Comparison of ENCODE assay signal across 8 mouse cellular contexts in the genomic region with DNA sequence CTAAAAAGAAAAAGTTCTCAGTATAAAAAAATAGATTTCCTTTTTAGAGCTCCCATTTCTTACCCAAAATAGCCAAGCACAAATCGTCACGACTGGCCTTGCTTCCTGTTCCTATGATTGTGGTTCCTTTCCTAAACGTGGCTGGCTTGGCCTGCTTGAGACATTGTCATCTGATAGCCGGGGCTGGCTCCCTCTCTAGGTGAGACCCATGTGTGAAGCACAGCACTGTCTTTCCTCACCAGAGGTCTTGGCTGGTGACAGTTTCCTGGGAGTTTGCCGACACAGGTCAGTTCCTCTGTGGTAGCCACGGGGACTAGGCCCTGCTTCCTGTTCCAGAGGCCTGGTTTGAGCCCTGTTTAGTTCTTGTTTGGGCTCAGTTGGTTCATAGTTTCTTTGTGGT. TPM values are rescaled to one million over a fixed set of nuclear protein-coding genes. Genes with fewer than 3 reads are reported as not detected.
A peak's percentile ranks its signal among the peaks of the same experiment; 100 is the strongest.
DNase-seq lines count a peak whose midpoint lies in the region; ATAC-seq and TF ChIP-seq lines count a peak whose summit lies in the region.

No protein-coding gene starts in this region.

- peak; percentile 19 for DNase-seq in lung, postnatal 0 days (ENCODE audit: low spot score)
- no peak for DNase-seq in lung, adult 2 months
- peak; percentile 49 for DNase-seq in gastrocnemius, postnatal 14 days
- peak; percentile 35 to 56 for DNase-seq in kidney, adult 8-10 months
- DNase-seq in forebrain, embryonic 10.5 days (ENCODE audit: extremely low spot score, low spot score), result no peak

- intact Hi-C loops in gastrocnemius, postnatal 14 days (cut with DNase I; ENCODE audit: low total_unique reads), result no loop called here

- H3K36me3 ChIP-seq in lung, postnatal 0 days (ENCODE audit: insufficient read depth, low read length), result no peaks in the 10 kb centered on the region
- H3K36me3 ChIP-seq in megakaryocyte, embryonic 14.5 days (replicated peaks; ENCODE audit: low read length), result peaks cover 15% of the 10 kb centered on the region
- no peaks in the 10 kb centered on the region for H3K36me3 ChIP-seq in hindbrain, embryonic 16.5 days (ENCODE audit: control insufficient read depth, insufficient read depth, low read length)
- no peaks in the 10 kb centered on the region for H3K36me3 ChIP-seq in midbrain, embryonic 15.5 days (replicated peaks)
- H3K36me3 ChIP-seq in forebrain, embryonic 10.5 days (replicated peaks), result no peaks in the 10 kb centered on the region

- H3K4me1 ChIP-seq in lung, postnatal 0 days (ENCODE audit: insufficient read depth, low read depth, low read length), result peaks cover 3% of the 10 kb centered on the region; the same call in 1 of the 2 replicates
- peaks cover 11% of the 10 kb centered on the region for H3K4me1 ChIP-seq in lung, adult 2 months (ENCODE audit: control insufficient read depth, insufficient read depth, low read length)
- peaks cover 71% of the 10 kb centered on the region for H3K4me1 ChIP-seq in megakaryocyte, embryonic 14.5 days
- H3K4me1 ChIP-seq in hindbrain, embryonic 16.5 days (ENCODE audit: control insufficient read depth, insufficient read depth, low read depth, low read length), result no peaks in the 10 kb centered on the region
- no peaks in the 10 kb centered on the region for H3K4me1 ChIP-seq in midbrain, embryonic 15.5 days
- peaks cover 16% of the 10 kb centered on the region for H3K4me1 ChIP-seq in forebrain, embryonic 10.5 days

- no peak for TF ChIP-seq POLR2A in lung, adult 2 months (IDR thresholded peaks at IDR 0.05; ENCODE audit: borderline replicate concordance, extremely low read depth, low read depth, low read length)

- WGBS in lung, postnatal 0 days, result 44% methylated on average over 6 of the region's 6 CpGs
- 25% methylated on average over 6 of the region's 6 CpGs for WGBS in lung, adult 2 months
- 72% methylated on average over 6 of the region's 6 CpGs for WGBS in hindbrain, embryonic 16.5 days
- 63% methylated on average over 6 of the region's 6 CpGs for WGBS in midbrain, embryonic 15.5 days
- WGBS in forebrain, embryonic 10.5 days, result 69% methylated on average over 6 of the region's 6 CpGs

- H3K4me2 ChIP-seq in lung, postnatal 0 days (replicated peaks; ENCODE audit: low read depth, low read length), result no peak overlapping the region
- no peak overlapping the region for H3K4me2 ChIP-seq in hindbrain, embryonic 16.5 days (ENCODE audit: low read length)
- H3K4me2 ChIP-seq in midbrain, embryonic 15.5 days, result no peak overlapping the region

- TF ChIP-seq EP300 in lung, postnatal 0 days (IDR thresholded peaks at IDR 0.05), result no peak

- no peaks in the 10 kb centered on the region for H3K9me3 ChIP-seq in lung, postnatal 0 days (ENCODE audit: low read length)
- H3K9me3 ChIP-seq in megakaryocyte, embryonic 14.5 days, result no peaks in the 10 kb centered on the region
- H3K9me3 ChIP-seq in hindbrain, embryonic 16.5 days (ENCODE audit: control insufficient read depth, low read length), result no peaks in the 10 kb centered on the region
- no peaks in the 10 kb centered on the region for H3K9me3 ChIP-seq in midbrain, embryonic 15.5 days
- no peaks in the 10 kb centered on the region for H3K9me3 ChIP-seq in forebrain, embryonic 10.5 days

- H3K9ac ChIP-seq in lung, postnatal 0 days (replicated peaks; ENCODE audit: low read depth), result no peak overlapping the region
- H3K9ac ChIP-seq in hindbrain, embryonic 16.5 days (ENCODE audit: low read depth, low read length), result no peak overlapping the region
- H3K9ac ChIP-seq in midbrain, embryonic 15.5 days, result no peak overlapping the region

- H3K27me3 ChIP-seq in lung, postnatal 0 days (replicated peaks; ENCODE audit: insufficient read depth, low read length), result no peaks in the 10 kb centered on the region
- no peaks in the 10 kb centered on the region for H3K27me3 ChIP-seq in megakaryocyte, embryonic 14.5 days (replicated peaks)
- H3K27me3 ChIP-seq in hindbrain, embryonic 16.5 days (replicated peaks; ENCODE audit: control insufficient read depth, insufficient read depth, low read length), result 0 out of 2 replicates have a peak, but pooled peaks cover 2% of the 10 kb centered on the region
- 0 out of 2 replicates have a peak, but pooled peaks cover 4% of the 10 kb centered on the region for H3K27me3 ChIP-seq in midbrain, embryonic 15.5 days (replicated peaks)
- peaks cover 21% of the 10 kb centered on the region for H3K27me3 ChIP-seq in forebrain, embryonic 10.5 days (ENCODE audit: poor library complexity, severe bottlenecking)

- ATAC-seq in lung, postnatal 0 days, result peak; percentile 20; the same call in 1 of the 2 replicates
- ATAC-seq in hindbrain, embryonic 16.5 days, result no peak
- ATAC-seq in midbrain, embryonic 15.5 days (replicated peaks), result no peak

- no peak overlapping the region for H3K4me3 ChIP-seq in lung, postnatal 0 days (ENCODE audit: low read depth, low read length)
- H3K4me3 ChIP-seq in lung, adult 2 months (replicated peaks; ENCODE audit: extremely low read depth, low read depth, low read length), result no peak overlapping the region
- peak overlapping the region; percentile 76 for H3K4me3 ChIP-seq in megakaryocyte, embryonic 14.5 days (replicated peaks)
- H3K4me3 ChIP-seq in hindbrain, embryonic 16.5 days (ENCODE audit: low read length), result no peak overlapping the region
- no peak overlapping the region for H3K4me3 ChIP-seq in midbrain, embryonic 15.5 days
- H3K4me3 ChIP-seq in forebrain, embryonic 10.5 days, result no peak overlapping the region

- no peak for TF ChIP-seq CTCF in lung, postnatal 0 days (IDR thresholded peaks at IDR 0.05)
- TF ChIP-seq CTCF in lung, adult 2 months (IDR thresholded peaks at IDR 0.05; ENCODE audit: insufficient read depth, low read length), result no peak

- H3K27ac ChIP-seq in lung, postnatal 0 days (ENCODE audit: low read length), result no peak overlapping the region
- no peak overlapping the region for H3K27ac ChIP-seq in hindbrain, embryonic 16.5 days (ENCODE audit: low read depth, low read length)
- H3K27ac ChIP-seq in midbrain, embryonic 15.5 days, result no peak overlapping the region
- no peak overlapping the region for H3K27ac ChIP-seq in forebrain, embryonic 10.5 days

RNA-seq across cellular contexts. Expression of a gene that starts 6.8 kb away (rescaled TPM):
- 3.1 and 3.2 TPM in 2 replicates for polyA plus RNA-seq in lung, postnatal 0 days (2015; fragmentation: Nextera tagmentation; extraction: Ambion mirVana)
- polyA plus RNA-seq in lung, adult 2 months (2012; rRNA removed), result 6.4 and 9.5 TPM in 2 replicates
- total RNA-seq in gastrocnemius, postnatal 14 days (2021), result 1 to 10 TPM; 6.5 to 6.6 TPM
- polyA plus RNA-seq in megakaryocyte, embryonic 14.5 days (2012; ENCODE audit: insufficient read depth, low replicate concordance), result 1.2 and 1.3 TPM in 2 replicates
- 1.0 and 1.2 TPM in 2 replicates for polyA plus RNA-seq in hindbrain, embryonic 16.5 days (2015; fragmentation: Nextera tagmentation; extraction: Ambion mirVana)
- 1.1 and 1.3 TPM in 2 replicates for polyA plus RNA-seq in midbrain, embryonic 15.5 days (2015; fragmentation: Nextera tagmentation; extraction: Ambion mirVana)
- 0.32 and 0.42 TPM in 2 replicates for polyA plus RNA-seq in forebrain, embryonic 10.5 days (2016; fragmentation: Nextera tagmentation; extraction: Ambion mirVana)

RNA-seq across cellular contexts. Expression of a gene that starts 33.6 kb away (rescaled TPM):
- polyA plus RNA-seq in lung, postnatal 0 days (2015; fragmentation: Nextera tagmentation; extraction: Ambion mirVana), result 40.3 TPM in 2 replicates
- 24.9 and 36.7 TPM in 2 replicates for polyA plus RNA-seq in lung, adult 2 months (2012; rRNA removed)
- total RNA-seq in gastrocnemius, postnatal 14 days (2021), result 10 to 100 TPM; 14.3 to 14.4 TPM
- 8.1 TPM in 1 of 2 replicates, not detected in the other for polyA plus RNA-seq in megakaryocyte, embryonic 14.5 days (2012; ENCODE audit: insufficient read depth, low replicate concordance)
- polyA plus RNA-seq in hindbrain, embryonic 16.5 days (2015; fragmentation: Nextera tagmentation; extraction: Ambion mirVana), result 34.4 and 35.9 TPM in 2 replicates
- 26.8 and 27.4 TPM in 2 replicates for polyA plus RNA-seq in midbrain, embryonic 15.5 days (2015; fragmentation: Nextera tagmentation; extraction: Ambion mirVana)
- 25.5 and 28.9 TPM in 2 replicates for polyA plus RNA-seq in forebrain, embryonic 10.5 days (2016; fragmentation: Nextera tagmentation; extraction: Ambion mirVana)

Comparison
In these comparisons a context has a peak if more than half of its experiments do, and no peak if none do; other contexts are left out.
1. DNase-seq: peak in lung, postnatal 0 days (single experiment), gastrocnemius, postnatal 14 days (single experiment) and kidney, adult 8-10 months (2 of 2); none in lung, adult 2 months (single experiment) and forebrain, embryonic 10.5 days (single experiment).